Mouse (Mus musculus) megakaryocyte, embryonic 14.5 days (primary cell): ENCODE results near the gene Ehhadh.

ENCODE experiments used
- FLI1 ChIP-seq: IDR thresholded peaks from 2 replicates; pipeline ENCODE4 v1.6.1; 2012; ENCODE audit warnings: low read length, inconsistent platforms, mixed read lengths
- GATA1 ChIP-seq: IDR thresholded peaks from 3 replicates; pipeline ENCODE4 v1.6.1; 2012; ENCODE audit warnings: mixed read lengths, low read length, inconsistent platforms, borderline replicate concordance

GRCm38 (mm10) chr16:21794697-21795045 lies 7.1 kb upstream of the Ehhadh start:
- no peak for TF ChIP-seq GATA1
- TF ChIP-seq FLI1, result no peak
